Mouse (Mus musculus): ENCODE results near the gene Vkorc1. TPM values are rescaled to one million over a fixed set of nuclear protein-coding genes. Genes with fewer than 3 reads are reported as not detected.
A peak's percentile ranks its signal among the peaks of the same experiment; 100 is the strongest.

The Vkorc1 gene
- polyA plus RNA-seq, 2 experiments = 242 to 256 TPM

DNA sequence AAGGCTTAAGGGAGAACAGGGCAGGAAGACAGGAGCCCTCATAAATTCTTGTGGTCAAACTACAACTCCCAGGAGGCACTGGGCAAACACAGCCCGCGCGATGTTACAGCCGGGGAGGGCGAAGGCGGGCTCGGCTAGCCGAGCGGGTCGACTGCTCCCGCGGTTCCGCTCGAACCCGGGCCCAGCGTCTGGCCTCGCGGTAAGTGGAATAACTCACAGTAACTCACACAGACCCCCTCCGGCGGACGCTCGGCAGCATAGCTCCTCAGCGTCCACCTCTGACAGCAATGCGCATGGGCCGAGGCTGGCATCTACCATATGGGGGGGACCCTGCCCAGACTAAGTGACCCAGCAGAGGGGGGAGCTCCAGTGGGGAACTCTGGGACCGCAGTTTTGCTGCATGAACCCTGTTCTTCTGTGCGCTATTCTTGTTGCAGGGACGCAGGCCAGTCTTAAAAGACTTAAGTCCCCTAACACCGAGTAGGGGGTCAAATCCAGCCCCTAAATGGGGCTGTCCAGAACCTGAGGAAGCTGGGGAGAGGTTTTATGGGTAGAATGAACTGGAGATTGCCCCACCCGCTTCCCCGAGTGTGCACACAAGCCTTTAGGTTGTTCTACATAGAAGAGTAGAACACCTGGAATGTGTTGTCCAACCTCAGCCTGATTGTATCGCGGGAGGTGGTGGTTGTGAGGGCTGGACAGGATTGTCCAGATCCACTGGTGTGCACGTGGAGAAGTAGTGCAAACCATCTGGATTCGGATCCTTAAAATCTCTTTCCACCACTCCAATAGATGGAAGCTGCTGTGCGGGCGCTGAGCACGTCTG is 8.8 kb upstream of the Vkorc1 start, which contains the start of gene Bckdk:
Gene Bckdk, plus strand, starts transcription at position 112 of the 826 bp plus-strand sequence.
- TF ChIP-seq POLR2A (IDR thresholded peaks at IDR 0.05; ENCODE audit: borderline replicate concordance, extremely low read depth, insufficient read depth, insufficient read length) = peak; percentile 92; the same call in 1 of the 2 replicates
- peaks cover 5% of the 10 kb centered on the region; the same call in 1 of the 2 replicates for H3K4me1 ChIP-seq (ENCODE audit: control insufficient read depth, insufficient read depth, low read length)
- DNase-seq (ENCODE audit: low spot score) = peak; percentile 90
- peak within 1 kb of the TSS; percentile 85 for H3K4me2 ChIP-seq (replicated peaks; ENCODE audit: low read depth, low read length, severe bottlenecking)
- no peaks in the 10 kb centered on the region for H3K27me3 ChIP-seq (ENCODE audit: control insufficient read depth, insufficient read depth, low read length)
- H3K4me3 ChIP-seq (replicated peaks; ENCODE audit: low read length) = peak within 1 kb of the TSS; percentile 78
- peak; percentile 89 for ATAC-seq (ENCODE audit: low FRiP score, low read depth)
- peaks cover 43% of the 10 kb centered on the region for H3K36me3 ChIP-seq (ENCODE audit: control insufficient read depth, insufficient read depth, low read length)
- 5% methylated on average over 38 of the region's 38 CpGs for WGBS
- H3K9me3 ChIP-seq (ENCODE audit: control insufficient read depth, low read length) = no peaks in the 10 kb centered on the region
- peak within 1 kb of the TSS; percentile 80 for H3K9ac ChIP-seq (ENCODE audit: low read depth, low read length, severe bottlenecking)
- H3K27ac ChIP-seq (replicated peaks; ENCODE audit: low read depth, low read length) = peak within 1 kb of the TSS; percentile 87

GRCm38 (mm10) chr7:127901772-127902171 is 6.4 kb upstream of the Vkorc1 start:
- H3K4me3 ChIP-seq (replicated peaks; ENCODE audit: low read length) = no peak overlapping the region
- ATAC-seq (ENCODE audit: low FRiP score, low read depth) (no peak), DNase-seq (ENCODE audit: low spot score) (no peak)
- peaks cover 5% of the 10 kb centered on the region; the same call in 1 of the 2 replicates for H3K4me1 ChIP-seq (ENCODE audit: control insufficient read depth, insufficient read depth, low read length)
- H3K9ac ChIP-seq (ENCODE audit: low read depth, low read length, severe bottlenecking) = no peak overlapping the region
- TF ChIP-seq POLR2A (IDR thresholded peaks at IDR 0.05; ENCODE audit: borderline replicate concordance, extremely low read depth, insufficient read depth, insufficient read length) = no peak
- no peaks in the 10 kb centered on the region for H3K27me3 ChIP-seq (ENCODE audit: control insufficient read depth, insufficient read depth, low read length)
- H3K4me2 ChIP-seq (replicated peaks; ENCODE audit: low read depth, low read length, severe bottlenecking) = no peak overlapping the region
- no peaks in the 10 kb centered on the region for H3K9me3 ChIP-seq (ENCODE audit: control insufficient read depth, low read length)
- H3K27ac ChIP-seq (replicated peaks; ENCODE audit: low read depth, low read length) = no peak overlapping the region
- WGBS = 77% methylated on average over 2 of the region's 2 CpGs
- H3K36me3 ChIP-seq (ENCODE audit: control insufficient read depth, insufficient read depth, low read length) = peaks cover 19% of the 10 kb centered on the region

GRCm38 (mm10) chr7:127899997-127900396 is 4.6 kb upstream of the Vkorc1 start:
- peaks cover 5% of the 10 kb centered on the region; the same call in 1 of the 2 replicates for H3K4me1 ChIP-seq (ENCODE audit: control insufficient read depth, insufficient read depth, low read length)
- no peak overlapping the region for H3K9ac ChIP-seq (ENCODE audit: low read depth, low read length, severe bottlenecking)
- TF ChIP-seq POLR2A (IDR thresholded peaks at IDR 0.05; ENCODE audit: borderline replicate concordance, extremely low read depth, insufficient read depth, insufficient read length) = no peak
- H3K9me3 ChIP-seq (ENCODE audit: control insufficient read depth, low read length) = no peaks in the 10 kb centered on the region
- DNase-seq (ENCODE audit: low spot score) (no peak), ATAC-seq (ENCODE audit: low FRiP score, low read depth) (no peak)
- H3K4me3 ChIP-seq (replicated peaks; ENCODE audit: low read length) = no peak overlapping the region
- H3K27ac ChIP-seq (replicated peaks; ENCODE audit: low read depth, low read length) = no peak overlapping the region
- 49% methylated on average over 7 of the region's 7 CpGs for WGBS
- peaks cover 1% of the 10 kb centered on the region; the same call in 1 of the 2 replicates for H3K36me3 ChIP-seq (ENCODE audit: control insufficient read depth, insufficient read depth, low read length)
- no peaks in the 10 kb centered on the region for H3K27me3 ChIP-seq (ENCODE audit: control insufficient read depth, insufficient read depth, low read length)
- H3K4me2 ChIP-seq (replicated peaks; ENCODE audit: low read depth, low read length, severe bottlenecking) = no peak overlapping the region

DNA sequence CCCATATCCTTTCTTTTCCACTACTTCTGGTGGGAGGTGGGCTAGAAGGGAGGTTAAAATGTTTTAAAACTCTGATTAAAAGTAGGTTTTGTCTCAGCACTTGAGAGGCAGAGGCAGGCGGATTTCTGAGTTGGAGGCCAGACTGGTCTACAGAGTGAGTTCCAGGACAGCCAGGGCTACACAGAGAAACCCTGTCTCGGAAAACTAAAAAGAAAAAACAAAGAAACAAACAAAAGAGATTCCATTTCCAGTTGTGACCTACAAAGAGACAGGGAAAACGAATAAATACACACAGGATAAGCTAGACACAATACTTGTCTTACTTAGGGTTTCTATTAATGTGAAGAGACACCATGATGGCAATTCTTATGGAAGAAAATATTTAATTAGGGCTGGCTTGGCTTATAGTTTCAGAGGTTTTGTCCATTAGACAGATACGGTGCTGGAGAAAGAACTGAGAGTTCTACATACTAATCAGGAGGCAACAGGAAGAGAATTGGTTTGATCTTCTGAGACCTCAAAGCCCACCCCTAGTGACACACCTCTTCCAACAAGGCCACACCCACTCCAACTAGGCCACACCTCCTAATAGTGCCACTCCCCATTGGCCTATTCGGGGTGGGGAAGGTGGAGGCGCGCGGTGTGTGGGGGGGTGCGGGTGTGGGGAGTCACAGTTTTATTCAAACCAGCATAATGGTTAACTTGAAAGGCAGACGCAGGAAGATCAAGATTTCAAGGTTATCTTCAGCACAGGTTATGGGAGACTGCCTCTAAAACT is 3.0 kb upstream of the Vkorc1 start:
- Histone ChIP-seq H3K4me3 (replicated peaks; ENCODE audit: low read length) (no peak overlapping the region), H3K27ac (replicated peaks; ENCODE audit: low read depth, low read length) (no peak overlapping the region), H3K9me3 (ENCODE audit: control insufficient read depth, low read length) (no peaks in the 10 kb centered on the region), H3K27me3 (ENCODE audit: control insufficient read depth, insufficient read depth, low read length) (no peaks in the 10 kb centered on the region), H3K4me2 (replicated peaks; ENCODE audit: low read depth, low read length, severe bottlenecking) (no peak overlapping the region), H3K36me3 (ENCODE audit: control insufficient read depth, insufficient read depth, low read length) (peaks cover 6% of the 10 kb centered on the region; the same call in 1 of the 2 replicates), H3K4me1 (ENCODE audit: control insufficient read depth, insufficient read depth, low read length) (peaks cover 4% of the 10 kb centered on the region), H3K9ac (ENCODE audit: low read depth, low read length, severe bottlenecking) (no peak overlapping the region)
- 40% methylated on average over 10 of the region's 10 CpGs for WGBS
- no peak for DNase-seq (ENCODE audit: low spot score)
- ATAC-seq (ENCODE audit: low FRiP score, low read depth) = no peak
- no peak for TF ChIP-seq POLR2A (IDR thresholded peaks at IDR 0.05; ENCODE audit: borderline replicate concordance, extremely low read depth, insufficient read depth, insufficient read length)

DNA sequence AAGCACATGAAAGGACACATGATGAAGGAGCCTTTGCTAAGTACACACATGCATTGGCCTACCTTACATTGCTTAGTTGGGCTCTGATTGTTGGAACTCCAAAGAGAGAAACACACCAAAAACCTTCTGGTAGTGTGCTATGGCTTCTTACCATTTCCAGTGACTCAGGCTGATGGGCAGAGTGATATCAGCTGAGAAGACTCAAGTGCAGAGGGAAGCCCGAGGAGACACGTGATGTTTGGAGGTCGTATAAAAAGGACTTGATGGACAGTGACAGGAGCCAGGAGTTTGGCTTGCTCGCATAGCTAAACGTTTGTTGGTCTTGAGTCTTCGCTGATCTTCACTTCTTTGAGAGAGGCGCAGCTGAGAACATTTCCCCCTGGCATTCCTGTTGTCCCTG is 2.1 kb upstream of the Vkorc1 start:
- Histone ChIP-seq H3K27me3 (ENCODE audit: control insufficient read depth, insufficient read depth, low read length) (no peaks in the 10 kb centered on the region), H3K4me1 (ENCODE audit: control insufficient read depth, insufficient read depth, low read length) (peaks cover 4% of the 10 kb centered on the region), H3K4me2 (replicated peaks; ENCODE audit: low read depth, low read length, severe bottlenecking) (no peak overlapping the region), H3K4me3 (replicated peaks; ENCODE audit: low read length) (no peak overlapping the region), H3K27ac (replicated peaks; ENCODE audit: low read depth, low read length) (no peak overlapping the region), H3K9ac (ENCODE audit: low read depth, low read length, severe bottlenecking) (no peak overlapping the region), H3K36me3 (ENCODE audit: control insufficient read depth, insufficient read depth, low read length) (peaks cover 14% of the 10 kb centered on the region), H3K9me3 (ENCODE audit: control insufficient read depth, low read length) (no peaks in the 10 kb centered on the region)
- WGBS = 87% methylated on average over 7 of the region's 7 CpGs
- TF ChIP-seq POLR2A (IDR thresholded peaks at IDR 0.05; ENCODE audit: borderline replicate concordance, extremely low read depth, insufficient read depth, insufficient read length) = no peak
- DNase-seq (ENCODE audit: low spot score) = no peak
- ATAC-seq (ENCODE audit: low FRiP score, low read depth) = no peak

All from limb, embryonic 14.5 days (tissue).